Mouse (Mus musculus) lung, embryonic 16.5 days (tissue): ENCODE data around the gene Slc16a10. TPM values are rescaled to one million over a fixed set of nuclear protein-coding genes. Genes with fewer than 3 reads are reported as not detected.

ENCODE experiments used
- polyA plus RNA-seq: library from polyadenylated mRNA; unstranded; fragments of >200 nt; fragmentation: Nextera tagmentation; extraction: Ambion mirVana; gene quantifications from 2 replicates; pipeline ENCODE4 v1.2.1, GENCODE M21; 2015

Slc16a10 gene
- polyA plus RNA-seq, 1 experiment from 2014 or later = 5.0 TPM

Other genes starting within 250 kb of the Slc16a10 start
- 4.4 and 4.6 TPM in 2 replicates for gene Mfsd4b4, start 243.0 kb downstream of the Slc16a10 start, polyA plus RNA-seq
- not detected in 2 replicates for gene Mfsd4b2, start 215.3 kb downstream of the Slc16a10 start, polyA plus RNA-seq
- gene Mfsd4b3, start 182.1 kb downstream of the Slc16a10 start, polyA plus RNA-seq = 0.40 and 0.48 TPM in 2 replicates
- 0.06 TPM in 1 of 2 replicates, not detected in the other for gene Mfsd4b5, start 155.6 kb downstream of the Slc16a10 start, polyA plus RNA-seq
- 0.13 and 0.33 TPM in 2 replicates for gene Mfsd4b1, start 117.0 kb downstream of the Slc16a10 start, polyA plus RNA-seq
- gene Rpf2, start 104.8 kb upstream of the Slc16a10 start, polyA plus RNA-seq = 50.6 and 52.4 TPM in 2 replicates
- gene Gtf3c6, start 115.8 kb upstream of the Slc16a10 start, polyA plus RNA-seq = 77.4 and 82.7 TPM in 2 replicates
- gene Amd1, start 159.9 kb upstream of the Slc16a10 start, polyA plus RNA-seq = 49.0 and 53.2 TPM in 2 replicates
- gene Cdk19, start 197.3 kb upstream of the Slc16a10 start, polyA plus RNA-seq = 9.8 and 11.3 TPM in 2 replicates